Mouse (Mus musculus) heart, adult 2 months (tissue): ENCODE measurements around the gene Rnf145. TPM values are rescaled to one million over a fixed set of nuclear protein-coding genes. Genes with fewer than 3 reads are reported as not detected.
"Not testable (repeated sequence)": the region's sequence is repeated elsewhere in the genome, so short reads cannot be mapped to it uniquely, and the experiment has no call there.

Experiments
- DNase-seq, 2 experiments: peaks; one replicate each; pipeline ENCODE4 v3.0.0; 2021
- H3K27ac ChIP-seq: fragments of 200-600 bp; 2 replicates; pipeline ENCODE4 v1.8.1; 2022
- H3K27me3 ChIP-seq: fragments of 200-500 bp; 2 replicates; pipeline ENCODE4 v1.6.1; 2012; ENCODE audit warnings: mild to moderate bottlenecking, low read length, inconsistent platforms, mixed read lengths; ENCODE audit not compliant: control insufficient read depth, insufficient read depth
- H3K36me3 ChIP-seq: fragments of 200-500 bp; 2 replicates; pipeline ENCODE4 v1.6.1; 2012; ENCODE audit warnings: low read length, inconsistent platforms; ENCODE audit not compliant: control insufficient read depth, insufficient read depth
- H3K4me1 ChIP-seq: fragments of 200-500 bp; 2 replicates; pipeline ENCODE4 v1.6.1; 2011; ENCODE audit warnings: low read length; ENCODE audit not compliant: control insufficient read depth, insufficient read depth
- H3K4me3 ChIP-seq: fragments of 200-600 bp; 2 replicates; pipeline ENCODE4 v1.8.1; 2022
- H3K79me2 ChIP-seq: fragments of 200-500 bp; replicated peaks from 2 replicates; pipeline ENCODE4 v1.6.1; 2012; ENCODE audit warnings: mild to moderate bottlenecking, inconsistent platforms, low read length, moderate library complexity, mixed read lengths; ENCODE audit not compliant: control insufficient read depth, insufficient read depth
- H3K9ac ChIP-seq: fragments of 200-500 bp; 2 replicates; pipeline ENCODE4 v1.6.1; 2012; ENCODE audit warnings: low read depth, mild to moderate bottlenecking, control low read depth, inconsistent platforms, low read length, mixed read lengths
- CTCF ChIP-seq: fragments of 200-600 bp; IDR thresholded peaks from 2 replicates; pipeline ENCODE4 v1.8.1; 2022; ENCODE audit warnings: antibody characterized with exemption, mild to moderate bottlenecking, moderate library complexity
- EP300 ChIP-seq: fragments of 200-500 bp; IDR thresholded peaks from 2 replicates; pipeline ENCODE4 v1.6.1; 2011; ENCODE audit warnings: low read depth, low read length, control low read depth; ENCODE audit not compliant: insufficient read depth
- POLR2A ChIP-seq: fragments of 200-500 bp; IDR thresholded peaks from 2 replicates; pipeline ENCODE4 v1.6.1; 2011; ENCODE audit warnings: mild to moderate bottlenecking, low read depth, low read length, control low read depth; ENCODE audit not compliant: insufficient read depth
- WGBS: fragments of 180-500 bp; shearing (Covaris S2); methylation state at CpG from one replicate; pipeline ENCODE4 v1.1.7; 2018; 5-methylcytosine and 5-hydroxymethylcytosine counted together
- intact Hi-C: fragments of 180-260 bp; cut with DNase I; formaldehyde crosslinking; loops from one replicate; pipeline ENCODE4 v1.15.1; 2025
- polyA plus RNA-seq: library from polyadenylated mRNA; depleted of rRNA; stranded (reverse); fragments of >200 nt; gene quantifications from 2 replicates; pipeline ENCODE4 v1.2.3, GENCODE M21; 2012
- total RNA-seq, 2 experiments: library from RNA; stranded (reverse); gene quantifications; 2 replicates each; pipeline ENCODE4 v1.2.3; 2021

The Rnf145 gene
- total and polyA plus RNA-seq, 3 experiments, result 11.6 to 14.0 (median 13.3) TPM

GRCm38 (mm10) chr11:44559466-44559865, 40.7 kb downstream of the Rnf145 start:
- H3K4me1 ChIP-seq, result no peaks in the 10 kb centered on the region
- no peaks in the 10 kb centered on the region for H3K79me2 ChIP-seq
- no peak overlapping the region for H3K4me3 ChIP-seq
- intact Hi-C loops, result no loop called here
- no peak for DNase-seq
- H3K36me3 ChIP-seq, result no peaks in the 10 kb centered on the region
- no peak overlapping the region for H3K9ac ChIP-seq
- H3K27ac ChIP-seq, result no peak overlapping the region
- H3K27me3 ChIP-seq, result no peaks in the 10 kb centered on the region
- 87% methylated on average over 6 of the region's 6 CpGs for WGBS
- no peak for TF ChIP-seq POLR2A
- TF ChIP-seq EP300, result no peak
- TF ChIP-seq CTCF, result no peak

- WGBS, result 85% methylated on average over 8 of the region's 8 CpGs
- H3K4me1 ChIP-seq, result no peaks in the 10 kb centered on the region
- no peaks in the 10 kb centered on the region for H3K36me3 ChIP-seq
- no peaks in the 10 kb centered on the region for H3K79me2 ChIP-seq
- intact Hi-C loops, result loop anchor here (5.0 kb wide), 1 partner anchor 83 kb away; no protein-coding TSS in a partner anchor
- no peak for TF ChIP-seq CTCF
- TF ChIP-seq POLR2A, result no peak
- TF ChIP-seq EP300, result no peak
- H3K9ac ChIP-seq, result no peak overlapping the region
- no peak overlapping the region for H3K27ac ChIP-seq
- H3K27me3 ChIP-seq, result no peaks in the 10 kb centered on the region
- DNase-seq, result no peak
- no peak overlapping the region for H3K4me3 ChIP-seq
These were observed 41.6 kb downstream of the Rnf145 start for GRCm38 (mm10) chr11:44560396-44560795.

GRCm38 (mm10) chr11:44561476-44562015, 42.8 kb downstream of the Rnf145 start:
- DNase-seq, result no peak
- 86% methylated on average over 21 of the region's 21 CpGs for WGBS
- Histone ChIP-seq H3K4me1 (no peaks in the 10 kb centered on the region), H3K27ac (no peak overlapping the region), H3K27me3 (no peaks in the 10 kb centered on the region), H3K4me3 (no peak overlapping the region), H3K36me3 (no peaks in the 10 kb centered on the region), H3K79me2 (no peaks in the 10 kb centered on the region), H3K9ac (no peak overlapping the region)
- TF ChIP-seq POLR2A, result no peak
- TF ChIP-seq CTCF, result no peak
- TF ChIP-seq EP300, result no peak
- intact Hi-C loops, result loop anchor here (5.0 kb wide), 1 partner anchor 84 kb away; no protein-coding TSS in a partner anchor

- intact Hi-C loops, result loop anchor here (5.0 kb wide), 1 partner anchor 85 kb away; no protein-coding TSS in a partner anchor
- Histone ChIP-seq H3K4me3 (no peak overlapping the region), H3K27ac (no peak overlapping the region), H3K4me1 (no peaks in the 10 kb centered on the region), H3K27me3 (no peaks in the 10 kb centered on the region), H3K9ac (no peak overlapping the region), H3K79me2 (no peaks in the 10 kb centered on the region), H3K36me3 (no peaks in the 10 kb centered on the region)
- no peak for DNase-seq
- WGBS, result 53% methylated on average over 12 of the region's 12 CpGs
- TF ChIP-seq EP300 (no peak), POLR2A (no peak), CTCF (no peak)
These were observed 43.8 kb downstream of the Rnf145 start for GRCm38 (mm10) chr11:44562389-44563135.

- WGBS, result 93% methylated on average over 12 of the region's 12 CpGs
- no peak for DNase-seq
- Histone ChIP-seq H3K4me3 (no peak overlapping the region), H3K9ac (no peak overlapping the region), H3K36me3 (no peaks in the 10 kb centered on the region), H3K27ac (no peak overlapping the region), H3K79me2 (no peaks in the 10 kb centered on the region), H3K27me3 (no peaks in the 10 kb centered on the region), H3K4me1 (no peaks in the 10 kb centered on the region)
- intact Hi-C loops, result loop anchor here (5.0 kb wide), 1 partner anchor 87 kb away; no protein-coding TSS in a partner anchor
- no peak for TF ChIP-seq CTCF
- TF ChIP-seq POLR2A, result no peak
- TF ChIP-seq EP300, result no peak
These were observed 45.6 kb downstream of the Rnf145 start for GRCm38 (mm10) chr11:44564245-44564864.

GRCm38 (mm10) chr11:44564940-44565339, 46.2 kb downstream of the Rnf145 start:
- intact Hi-C loops, result loop anchor here (5.0 kb wide), 1 partner anchor 88 kb away; no protein-coding TSS in a partner anchor
- Histone ChIP-seq H3K36me3 (no peaks in the 10 kb centered on the region), H3K27ac (no peak overlapping the region)

GRCm38 (mm10) chr11:44570336-44570735, 51.6 kb downstream of the Rnf145 start:
- 72% methylated on average over 4 of the region's 4 CpGs for WGBS
- H3K36me3 ChIP-seq, DNase-seq, H3K79me2 ChIP-seq, H3K4me1 ChIP-seq, intact Hi-C loops, H3K9ac ChIP-seq, H3K27ac ChIP-seq, H3K27me3 ChIP-seq, H3K4me3 ChIP-seq: not testable (repeated sequence)

More at GRCm38 (mm10) chr11:44564940-44565339, 46.2 kb downstream of the Rnf145 start:
- H3K27me3 ChIP-seq, result no peaks in the 10 kb centered on the region
- TF ChIP-seq POLR2A (no peak), EP300 (no peak), CTCF (no peak)
- no peak overlapping the region for H3K4me3 ChIP-seq
- no peaks in the 10 kb centered on the region for H3K79me2 ChIP-seq
- no peak for DNase-seq
- no peak overlapping the region for H3K9ac ChIP-seq
- no peaks in the 10 kb centered on the region for H3K4me1 ChIP-seq
